Mouse (Mus musculus) midbrain, embryonic 14.5 days (tissue): Measurements from ENCODE around the gene Adssl1. TPM values are rescaled to one million over a fixed set of nuclear protein-coding genes. Genes with fewer than 3 reads are reported as not detected.

Experiments used
- ATAC-seq: fragments of 200-750 bp; cut with Nextera tagmentation; 2 replicates; pipeline ENCODE4 v1.8.0; 2017; ENCODE audit warnings: moderate number of reproducible peaks, moderate library complexity; ENCODE audit not compliant: low FRiP score, low TSS enrichment
- DNase-seq: peaks from one replicate; pipeline ENCODE4 v3.0.0-alpha.2; 2015
- H3K27ac ChIP-seq: fragments of 300-500 bp; sonication (generic); replicated peaks from 2 replicates; pipeline ENCODE4 v1.5.1; 2014; ENCODE audit warnings: mild to moderate bottlenecking, low read depth, low read length, moderate library complexity
- H3K27me3 ChIP-seq: fragments of 300-500 bp; sonication (generic); 2 replicates; pipeline ENCODE4 v1.6.1; 2014; ENCODE audit warnings: low read length, control low read depth, mixed read lengths; ENCODE audit not compliant: control insufficient read depth, insufficient read depth
- H3K36me3 ChIP-seq: fragments of 300-500 bp; sonication (generic); 2 replicates; pipeline ENCODE4 v1.6.1; 2014; ENCODE audit warnings: low read length, control low read depth; ENCODE audit not compliant: control insufficient read depth, insufficient read depth
- H3K4me1 ChIP-seq: fragments of 300-500 bp; sonication (generic); 2 replicates; pipeline ENCODE4 v1.6.1; 2014; ENCODE audit warnings: mild to moderate bottlenecking, antibody characterized with exemption, low read length, control low read depth; ENCODE audit not compliant: control insufficient read depth, insufficient read depth
- H3K4me2 ChIP-seq: fragments of 300-500 bp; sonication (generic); 2 replicates; pipeline ENCODE4 v1.6.1; 2014; ENCODE audit warnings: mild to moderate bottlenecking, low read length, moderate library complexity
- H3K4me3 ChIP-seq: fragments of 300-500 bp; sonication (generic); replicated peaks from 2 replicates; pipeline ENCODE4 v1.5.1; 2014; ENCODE audit warnings: low read depth, low read length
- H3K9ac ChIP-seq: fragments of 300-500 bp; sonication (generic); replicated peaks from 2 replicates; pipeline ENCODE4 v1.6.1; 2014; ENCODE audit warnings: mild to moderate bottlenecking, low read length, moderate library complexity
- H3K9me3 ChIP-seq: fragments of 300-500 bp; sonication (generic); 2 replicates; pipeline ENCODE4 v1.6.1; 2016; ENCODE audit warnings: low read length, control low read depth, mixed read lengths; ENCODE audit not compliant: control insufficient read depth
- WGBS: fragments of 180-500 bp; shearing (Covaris S2); extraction: QIAGEN DNeasy Blood & Tissue Kit; methylation state at CpG from one replicate; pipeline ENCODE4 v1.1.7; 2014; 5-methylcytosine and 5-hydroxymethylcytosine counted together
- polyA plus RNA-seq: library from polyadenylated mRNA; unstranded; fragments of >200 nt; fragmentation: Nextera tagmentation; extraction: Ambion mirVana; gene quantifications from 2 replicates; pipeline ENCODE4 v1.2.1, GENCODE M21; 2014

Gene Adssl1
- polyA plus RNA-seq, 1 experiment from 2014 or later = 2.8 TPM

DNA sequence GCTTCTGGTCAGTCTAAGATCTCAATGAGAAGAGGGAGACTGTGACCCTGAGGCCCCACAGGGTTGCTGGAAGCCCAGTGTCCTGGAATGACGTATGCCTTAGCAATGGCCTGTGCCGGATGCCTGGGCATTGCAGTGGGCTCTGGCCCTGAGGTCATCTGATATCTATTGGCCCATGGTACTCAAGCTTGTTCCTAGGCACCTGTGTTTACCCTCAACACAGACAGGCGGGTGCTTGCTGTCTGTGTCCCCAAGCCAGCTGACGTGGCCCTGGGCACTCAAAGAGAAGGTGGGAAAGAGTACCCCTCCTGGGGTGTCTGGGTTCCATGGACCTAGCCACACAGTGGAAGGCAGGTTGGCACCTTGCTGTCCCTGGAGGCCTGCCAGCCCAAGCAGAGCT lies 5.9 kb downstream of the Adssl1 start:
- H3K9me3 ChIP-seq = no peaks in the 10 kb centered on the region
- H3K4me3 ChIP-seq = no peak overlapping the region
- peaks cover 14% of the 10 kb centered on the region; the same call in 1 of the 2 replicates for H3K27me3 ChIP-seq
- no peaks in the 10 kb centered on the region for H3K36me3 ChIP-seq
- H3K4me1 ChIP-seq = peaks cover 4% of the 10 kb centered on the region; the same call in 1 of the 2 replicates
- no peak overlapping the region for H3K4me2 ChIP-seq
- no peak overlapping the region for H3K9ac ChIP-seq
- ATAC-seq (no peak), DNase-seq (no peak)
- H3K27ac ChIP-seq = no peak overlapping the region
- 89% methylated on average over 4 of the region's 4 CpGs for WGBS

DNA sequence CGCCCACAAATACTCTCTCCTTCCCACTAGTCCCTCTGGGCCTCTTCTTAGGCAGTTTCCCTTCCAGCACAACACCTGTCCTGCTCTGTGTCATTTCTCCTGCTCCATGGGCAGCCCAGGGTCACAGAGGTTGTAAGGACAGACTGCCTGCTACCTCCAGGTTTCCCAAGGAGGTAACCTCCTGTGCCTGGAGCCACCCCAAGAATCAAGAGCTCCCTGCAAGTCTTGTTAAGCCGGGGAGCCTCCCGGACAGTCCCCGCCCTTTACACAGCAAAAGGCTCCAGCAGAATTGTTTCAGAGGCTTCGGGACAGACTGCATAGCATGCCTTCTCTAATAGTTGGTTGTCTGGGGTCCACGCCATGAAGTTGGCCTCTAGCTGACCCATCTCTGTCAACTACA lies 6.6 kb downstream of the Adssl1 start:
- DNase-seq = no peak
- H3K4me1 ChIP-seq = peaks cover 4% of the 10 kb centered on the region; the same call in 1 of the 2 replicates
- ATAC-seq = no peak
- H3K9me3 ChIP-seq = no peaks in the 10 kb centered on the region
- H3K27ac ChIP-seq = no peak overlapping the region
- WGBS = 83% methylated on average over 6 of the region's 6 CpGs
- H3K4me2 ChIP-seq = no peak overlapping the region
- H3K36me3 ChIP-seq = no peaks in the 10 kb centered on the region
- H3K27me3 ChIP-seq = peaks cover 7% of the 10 kb centered on the region; the same call in 1 of the 2 replicates
- H3K9ac ChIP-seq = no peak overlapping the region
- H3K4me3 ChIP-seq = no peak overlapping the region

DNA sequence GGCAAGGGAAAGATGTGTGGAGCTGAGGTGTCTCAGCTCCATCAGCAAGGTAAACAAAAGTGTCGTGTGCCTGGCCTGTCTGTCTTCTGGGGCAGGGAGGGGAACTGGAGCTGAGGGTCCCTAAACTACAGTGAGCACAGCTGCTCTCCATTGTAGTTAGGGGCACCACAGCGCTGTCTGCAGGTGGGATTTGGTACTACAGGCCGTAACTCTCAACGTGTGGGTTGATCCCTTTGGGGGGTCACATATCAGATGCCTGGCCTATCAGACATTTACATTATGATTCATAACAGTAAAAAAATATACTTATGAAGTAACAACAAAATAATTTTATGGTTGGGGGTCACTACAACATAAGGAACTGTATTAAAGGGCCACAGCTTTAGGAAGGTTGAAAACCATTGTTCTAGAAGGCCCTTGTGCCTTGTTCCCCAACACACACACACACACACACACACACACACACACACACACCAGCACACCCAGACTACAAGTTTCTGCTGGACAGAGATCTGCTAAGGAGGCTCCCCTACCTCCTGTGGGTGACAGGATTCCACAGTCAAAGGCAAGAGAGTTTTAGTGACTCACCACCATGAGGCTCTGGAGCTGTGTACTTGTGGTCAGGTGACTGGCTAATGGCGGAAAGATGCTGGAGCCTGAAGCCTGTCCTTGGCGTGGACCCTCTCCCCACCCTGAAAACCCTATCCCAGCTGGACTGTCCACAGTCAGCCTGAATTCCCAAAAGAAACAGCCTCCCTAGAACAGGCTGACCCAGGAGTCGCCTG lies 7.4 kb downstream of the Adssl1 start:
- ATAC-seq = no peak
- DNase-seq = no peak
- WGBS = 60% methylated on average over 7 of the region's 7 CpGs

DNA sequence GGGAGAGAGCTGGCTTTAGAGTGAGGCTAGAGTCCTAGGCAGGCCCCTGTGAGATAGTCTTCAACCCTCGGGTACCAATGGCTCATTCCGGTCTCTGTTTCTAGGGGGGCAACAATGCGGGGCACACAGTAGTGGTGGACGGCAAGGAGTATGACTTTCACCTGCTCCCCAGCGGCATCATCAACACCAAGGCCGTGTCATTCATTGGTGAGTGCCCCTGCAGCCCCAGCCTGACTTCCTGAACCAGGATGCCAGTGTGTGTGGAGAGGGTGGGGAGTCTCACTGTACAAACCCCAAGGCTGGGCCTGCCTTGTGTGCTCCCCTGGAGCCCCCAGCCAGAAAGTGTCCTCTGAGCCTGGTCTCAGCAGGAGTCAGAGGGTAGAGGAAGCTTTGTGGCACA lies 8.4 kb downstream of the Adssl1 start:
- 92% methylated on average over 6 of the region's 6 CpGs for WGBS
- no peak overlapping the region for H3K4me2 ChIP-seq
- H3K9ac ChIP-seq = no peak overlapping the region
- H3K27me3 ChIP-seq = no peaks in the 10 kb centered on the region
- no peak overlapping the region for H3K4me3 ChIP-seq
- no peaks in the 10 kb centered on the region for H3K9me3 ChIP-seq
- peaks cover 4% of the 10 kb centered on the region; the same call in 1 of the 2 replicates for H3K4me1 ChIP-seq
- H3K36me3 ChIP-seq = no peaks in the 10 kb centered on the region
- H3K27ac ChIP-seq = no peak overlapping the region
- ATAC-seq = no peak
- no peak for DNase-seq

More for the DNA sequence above, 7.4 kb downstream of the Adssl1 start:
- no peaks in the 10 kb centered on the region for H3K9me3 ChIP-seq
- no peak overlapping the region for H3K4me2 ChIP-seq
- no peak overlapping the region for H3K4me3 ChIP-seq
- no peak overlapping the region for H3K9ac ChIP-seq
- no peak overlapping the region for H3K27ac ChIP-seq
- peaks cover under 1% of the 10 kb centered on the region; the same call in 1 of the 2 replicates for H3K27me3 ChIP-seq
- no peaks in the 10 kb centered on the region for H3K36me3 ChIP-seq
- H3K4me1 ChIP-seq = peaks cover 4% of the 10 kb centered on the region; the same call in 1 of the 2 replicates

DNA sequence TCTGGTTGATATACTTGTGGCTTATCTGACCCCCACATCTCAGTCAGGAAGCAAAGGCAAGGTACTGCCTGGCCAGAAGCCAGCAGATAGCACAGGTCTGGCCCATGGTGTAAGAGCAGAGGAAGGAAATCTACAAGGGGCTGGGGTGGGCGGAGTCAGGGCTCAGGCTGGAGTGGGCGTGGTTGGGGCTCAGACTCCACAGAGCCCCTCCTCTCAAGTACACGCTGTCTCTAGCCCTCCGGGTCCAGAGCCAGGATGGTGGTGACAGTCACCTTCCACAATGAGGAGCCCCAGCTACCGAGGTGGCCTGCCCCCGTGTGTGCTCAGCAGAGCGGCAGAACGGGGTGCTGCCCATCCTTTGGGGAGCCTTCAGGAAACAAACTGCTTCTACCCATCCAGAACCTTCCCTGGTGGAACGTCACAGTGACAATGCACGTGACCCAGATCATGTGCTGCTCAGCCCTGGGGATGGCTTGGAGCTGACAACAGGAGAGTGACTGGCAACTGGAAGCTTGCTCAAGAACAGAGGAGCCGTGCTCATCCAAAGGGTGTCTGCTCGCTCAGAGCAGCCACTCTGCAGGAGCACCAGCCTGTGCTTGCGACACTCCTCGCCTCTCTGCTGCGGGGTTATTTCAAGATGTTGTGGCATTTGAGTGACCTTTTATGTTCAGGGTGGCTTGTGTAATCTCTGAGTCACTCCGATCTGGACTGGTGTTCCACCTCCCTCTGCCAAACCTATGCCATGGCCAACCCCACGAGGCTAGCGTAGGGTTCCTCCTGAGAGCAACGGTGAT lies 9.3 kb downstream of the Adssl1 start:
- Histone ChIP-seq H3K27ac (no peak overlapping the region), H3K9ac (no peak overlapping the region; the same call in 1 of the 2 replicates), H3K27me3 (no peaks in the 10 kb centered on the region), H3K36me3 (no peaks in the 10 kb centered on the region), H3K4me2 (peak overlapping the region; percentile 46), H3K9me3 (no peaks in the 10 kb centered on the region), H3K4me1 (peaks cover 4% of the 10 kb centered on the region; the same call in 1 of the 2 replicates), H3K4me3 (0 out of 2 replicates have a peak overlapping the region, but pooled peaks have one; percentile 15)
- DNase-seq = peak; percentile 65
- WGBS = 36% methylated on average over 19 of the region's 19 CpGs
- peak; percentile 46; the same call in 1 of the 2 replicates for ATAC-seq

DNA sequence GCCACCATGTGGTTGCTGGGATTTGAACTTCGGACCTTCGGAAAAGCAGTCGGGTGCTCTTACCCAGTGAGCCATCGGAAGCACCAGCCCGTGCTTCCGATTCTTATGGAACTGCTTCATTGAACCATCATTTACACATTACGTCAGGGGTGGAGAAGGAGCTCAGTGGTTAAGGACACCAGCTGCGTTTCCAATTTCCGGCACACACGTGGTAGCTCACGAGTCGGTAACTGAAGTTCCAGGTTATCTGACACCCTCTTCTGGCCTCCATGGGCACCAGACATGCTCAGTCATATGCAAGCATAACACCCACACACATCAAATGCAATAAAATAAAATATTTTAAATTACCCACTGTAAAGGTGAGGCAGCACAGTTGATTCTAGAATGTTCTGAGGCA lies 10.2 kb downstream of the Adssl1 start:
- Histone ChIP-seq H3K4me1 (peaks cover 4% of the 10 kb centered on the region; the same call in 1 of the 2 replicates), H3K4me3 (no peak overlapping the region), H3K27me3 (no peaks in the 10 kb centered on the region), H3K27ac (no peak overlapping the region), H3K9me3 (no peaks in the 10 kb centered on the region), H3K4me2 (no peak overlapping the region), H3K36me3 (no peaks in the 10 kb centered on the region), H3K9ac (no peak overlapping the region)
- no peak for ATAC-seq
- no peak for DNase-seq
- WGBS = 92% methylated on average over 12 of the region's 12 CpGs

DNA sequence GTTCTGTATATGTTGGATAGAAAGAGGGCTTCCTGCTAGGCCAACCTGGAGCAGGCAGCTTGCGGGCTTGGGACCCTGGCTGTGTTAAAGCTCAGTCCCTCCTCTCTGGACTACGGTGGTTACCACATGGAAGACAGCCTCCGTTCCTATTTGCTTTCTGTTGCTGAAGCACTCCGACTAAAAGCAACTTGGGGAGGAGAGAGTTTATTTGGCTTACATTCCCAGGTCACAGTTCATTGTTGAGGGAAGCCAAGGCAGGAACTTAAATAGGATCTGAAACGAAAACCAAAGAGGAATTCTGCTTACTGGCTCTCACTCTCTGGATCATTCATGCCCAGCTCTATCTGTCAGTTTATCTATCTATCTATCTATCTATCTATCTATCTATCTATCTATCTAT lies 11.0 kb downstream of the Adssl1 start:
- H3K27ac ChIP-seq = no peak overlapping the region
- H3K9me3 ChIP-seq = no peaks in the 10 kb centered on the region
- H3K4me1 ChIP-seq = peaks cover 4% of the 10 kb centered on the region; the same call in 1 of the 2 replicates
- no peaks in the 10 kb centered on the region for H3K36me3 ChIP-seq
- no peak overlapping the region for H3K9ac ChIP-seq
- H3K4me2 ChIP-seq = no peak overlapping the region
- H3K27me3 ChIP-seq = no peaks in the 10 kb centered on the region
- no peak for DNase-seq
- 85% methylated on average over 5 of the region's 5 CpGs for WGBS
- H3K4me3 ChIP-seq = no peak overlapping the region
- no peak for ATAC-seq

DNA sequence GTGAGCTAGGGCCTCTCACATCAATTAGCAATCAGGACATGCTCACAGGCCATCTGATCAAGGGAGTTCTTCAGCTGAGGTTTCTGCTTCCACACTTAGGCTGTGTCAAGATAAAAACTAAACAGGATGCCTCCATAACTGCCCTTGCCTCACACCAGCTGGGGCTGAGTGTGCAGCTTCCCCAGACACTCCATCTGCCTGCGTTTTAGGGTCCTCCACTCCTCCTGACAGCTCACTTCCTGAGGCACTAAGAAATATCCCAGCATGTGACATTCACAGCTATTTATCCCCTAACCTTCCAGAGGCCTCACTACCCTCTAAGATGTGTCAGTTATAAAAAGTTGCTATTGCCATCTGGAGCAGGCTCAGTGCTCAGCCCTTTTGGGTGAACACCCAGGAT lies 11.6 kb downstream of the Adssl1 start:
- Histone ChIP-seq H3K4me3 (no peak overlapping the region), H3K9me3 (no peaks in the 10 kb centered on the region), H3K4me1 (peaks cover 4% of the 10 kb centered on the region; the same call in 1 of the 2 replicates), H3K36me3 (no peaks in the 10 kb centered on the region), H3K4me2 (no peak overlapping the region), H3K9ac (no peak overlapping the region), H3K27me3 (no peaks in the 10 kb centered on the region), H3K27ac (no peak overlapping the region)
- DNase-seq (no peak), ATAC-seq (no peak)
- 68% methylated on average over 1 of the region's 1 CpGs for WGBS
